Mouse (Mus musculus) E14TG2a.4 (cell line): Measurements from ENCODE around the gene Retreg2.

ENCODE experiments used
- H3K27me3 ChIP-seq: 2 replicates; pipeline ENCODE4 v1.6.1; 2014; ENCODE audit warnings: low read length, control low read depth; ENCODE audit not compliant: insufficient read depth
- H3K36me3 ChIP-seq: 2 replicates; pipeline ENCODE4 v1.6.1; 2014; ENCODE audit warnings: low read length, control low read depth; ENCODE audit not compliant: insufficient read depth
- H3K4me1 ChIP-seq: replicated peaks from 2 replicates; pipeline ENCODE4 v1.6.1; 2014; ENCODE audit warnings: low read depth, low read length, control low read depth
- H3K4me3 ChIP-seq: replicated peaks from 2 replicates; pipeline ENCODE4 v1.5.1; 2014; ENCODE audit warnings: mild to moderate bottlenecking, low read length
- H3K9me3 ChIP-seq: 2 replicates; pipeline ENCODE4 v1.6.1; 2014; ENCODE audit warnings: low read length, control low read depth
- CTCF ChIP-seq: conservative IDR thresholded peaks from 2 replicates; pipeline ENCODE4 v1.5.1; 2014; ENCODE audit warnings: low read length
- NANOG ChIP-seq: IDR thresholded peaks from 2 replicates; pipeline ENCODE4 v1.6.1; 2014; ENCODE audit warnings: borderline replicate concordance, low read length, mixed read lengths
- POU5F1 ChIP-seq: IDR thresholded peaks from 2 replicates; pipeline ENCODE4 v1.6.1; 2014; ENCODE audit warnings: low read length, borderline replicate concordance

Retreg2 gene

GRCm38 (mm10) chr1:75181377-75181870 is 38.8 kb downstream of the Retreg2 start:
- peaks cover 54% of the 10 kb centered on the region for H3K4me1 ChIP-seq
- no peak overlapping the region for H3K4me3 ChIP-seq
- no peaks in the 10 kb centered on the region for H3K27me3 ChIP-seq
- TF ChIP-seq CTCF = no peak
- TF ChIP-seq POU5F1 = no peak
- TF ChIP-seq NANOG = no peak
- H3K36me3 ChIP-seq = peaks cover 67% of the 10 kb centered on the region
- H3K9me3 ChIP-seq = no peaks in the 10 kb centered on the region

GRCm38 (mm10) chr1:75182160-75182559 is 39.6 kb downstream of the Retreg2 start:
- TF ChIP-seq CTCF (peak; percentile 27; the same call in 1 of the 2 replicates), POU5F1 (no peak), NANOG (no peak)
- Histone ChIP-seq H3K36me3 (peaks cover 64% of the 10 kb centered on the region), H3K9me3 (no peaks in the 10 kb centered on the region), H3K4me3 (no peak overlapping the region), H3K27me3 (no peaks in the 10 kb centered on the region), H3K4me1 (peaks cover 59% of the 10 kb centered on the region)

- Histone ChIP-seq H3K4me1 (peaks cover 48% of the 10 kb centered on the region), H3K36me3 (peaks cover 54% of the 10 kb centered on the region), H3K27me3 (no peaks in the 10 kb centered on the region), H3K4me3 (peak overlapping the region; percentile 64), H3K9me3 (no peaks in the 10 kb centered on the region)
- no peak for TF ChIP-seq POU5F1
These were observed 42.9 kb downstream of the Retreg2 start for GRCm38 (mm10) chr1:75185495-75185894.

GRCm38 (mm10) chr1:75187126-75187525 is 44.5 kb downstream of the Retreg2 start:
- Histone ChIP-seq H3K9me3 (no peaks in the 10 kb centered on the region), H3K4me1 (peaks cover 43% of the 10 kb centered on the region), H3K4me3 (no peak overlapping the region), H3K27me3 (no peaks in the 10 kb centered on the region), H3K36me3 (peaks cover 46% of the 10 kb centered on the region)
- no peak for TF ChIP-seq CTCF

GRCm38 (mm10) chr1:75187914-75188483 is 45.4 kb downstream of the Retreg2 start:
- Histone ChIP-seq H3K27me3 (no peaks in the 10 kb centered on the region), H3K36me3 (peaks cover 38% of the 10 kb centered on the region), H3K9me3 (no peaks in the 10 kb centered on the region), H3K4me1 (peaks cover 40% of the 10 kb centered on the region), H3K4me3 (no peak overlapping the region)
- TF ChIP-seq CTCF (no peak), NANOG (no peak), POU5F1 (no peak)

- H3K9me3 ChIP-seq = no peaks in the 10 kb centered on the region
- TF ChIP-seq CTCF = no peak
- TF ChIP-seq POU5F1 = no peak
- TF ChIP-seq NANOG = no peak
- peaks cover 34% of the 10 kb centered on the region for H3K4me1 ChIP-seq
- H3K36me3 ChIP-seq = peaks cover 37% of the 10 kb centered on the region
- H3K4me3 ChIP-seq = peak overlapping the region; percentile 90
- H3K27me3 ChIP-seq = no peaks in the 10 kb centered on the region
These were observed 48.0 kb downstream of the Retreg2 start for GRCm38 (mm10) chr1:75190577-75190976.

GRCm38 (mm10) chr1:75191258-75191621 is 48.7 kb downstream of the Retreg2 start:
- TF ChIP-seq POU5F1 (no peak), CTCF (no peak), NANOG (no peak)
- H3K4me3 ChIP-seq = peak overlapping the region; percentile 90
- no peaks in the 10 kb centered on the region for H3K9me3 ChIP-seq
- H3K4me1 ChIP-seq = peaks cover 27% of the 10 kb centered on the region
- H3K36me3 ChIP-seq = peaks cover 38% of the 10 kb centered on the region
- no peaks in the 10 kb centered on the region for H3K27me3 ChIP-seq

GRCm38 (mm10) chr1:75191622-75192402 is 49.2 kb downstream of the Retreg2 start, which contains the start of the genes Ankzf1 and Atg9a:
Gene Ankzf1, plus strand, starts transcription at chr1:75192151.
Gene Atg9a, minus strand, starts transcription at chr1:75192196.
- H3K4me1 ChIP-seq = peaks cover 21% of the 10 kb centered on the region
- no peak for TF ChIP-seq CTCF
- TF ChIP-seq NANOG = no peak
- TF ChIP-seq POU5F1 = no peak
- H3K36me3 ChIP-seq = peaks cover 38% of the 10 kb centered on the region
- peak within 1 kb of the TSS; percentile 90 for H3K4me3 ChIP-seq
- no peaks in the 10 kb centered on the region for H3K27me3 ChIP-seq
- no peaks in the 10 kb centered on the region for H3K9me3 ChIP-seq

- H3K27me3 ChIP-seq = no peaks in the 10 kb centered on the region
- H3K36me3 ChIP-seq = peaks cover 43% of the 10 kb centered on the region
- peaks cover 20% of the 10 kb centered on the region for H3K4me1 ChIP-seq
- H3K9me3 ChIP-seq = no peaks in the 10 kb centered on the region
- H3K4me3 ChIP-seq = peak overlapping the region; percentile 90
- TF ChIP-seq NANOG = no peak
- TF ChIP-seq CTCF = no peak
- no peak for TF ChIP-seq POU5F1
These were observed 49.9 kb downstream of the Retreg2 start for GRCm38 (mm10) chr1:75192452-75192851.
